Mouse (Mus musculus): ENCODE data around the gene Cct3. TPM values are rescaled to one million over a fixed set of nuclear protein-coding genes. Genes with fewer than 3 reads are reported as not detected.
"Not testable (repeated sequence)": the region's sequence is repeated elsewhere in the genome, so short reads cannot be mapped to it uniquely, and the experiment has no call there.

The Cct3 gene
- polyA plus RNA-seq, 2 experiments from 2014 or later = 180 to 209 TPM

GRCm38 (mm10) chr3:88361612-88362313 is 64.8 kb downstream of the Cct3 start:
- no peak for ATAC-seq

- ATAC-seq = no peak
Measured at GRCm38 (mm10) chr3:88363700-88364099, 66.8 kb downstream of the Cct3 start.

GRCm38 (mm10) chr3:88364337-88364736 is 67.4 kb downstream of the Cct3 start, which contains the start of gene Paqr6:
TSS of gene Paqr6 (plus strand) at chr3:88364584.
- ATAC-seq = no peak

GRCm38 (mm10) chr3:88365705-88366361 is 68.9 kb downstream of the Cct3 start:
- no peak for ATAC-seq

GRCm38 (mm10) chr3:88366830-88367428 is 70.0 kb downstream of the Cct3 start:
- peak; percentile 84 for ATAC-seq

GRCm38 (mm10) chr3:88367517-88367916 is 70.6 kb downstream of the Cct3 start:
- ATAC-seq = not testable (repeated sequence)

GRCm38 (mm10) chr3:88368511-88368910 is 71.6 kb downstream of the Cct3 start:
- ATAC-seq = not testable (repeated sequence)

Other genes starting within 250 kb of the Cct3 start
- gene Naxe, start 238.6 kb upstream of the Cct3 start, polyA plus RNA-seq (2017; shearing (Covaris generic)) = 10 to 100 TPM; 70.9 to 90.8 TPM
- gene Ttc24, start 218.8 kb upstream of the Cct3 start, polyA plus RNA-seq (2017; shearing (Covaris generic)) = not detected
- 1 to 10 TPM; 1.3 to 1.4 TPM for gene Iqgap3, start 215.1 kb upstream of the Cct3 start, polyA plus RNA-seq (2017; shearing (Covaris generic))
- gene Mef2d, start 154.7 kb upstream of the Cct3 start, polyA plus RNA-seq (2017; shearing (Covaris generic)) = 10 to 100 TPM; 24.3 to 24.5 TPM
- gene Rhbg, start 42.4 kb upstream of the Cct3 start, polyA plus RNA-seq (2017; shearing (Covaris generic)) = not detected
- not detected for gene Gm38392, start 9.9 kb upstream of the Cct3 start, polyA plus RNA-seq (2017; shearing (Covaris generic))
- gene Tsacc, start 117 bp upstream of the Cct3 start, polyA plus RNA-seq (2017; shearing (Covaris generic)) = 1 to 10 TPM; 2.7 to 7.4 TPM
- gene Glmp, start 27.9 kb downstream of the Cct3 start, polyA plus RNA-seq (2017; shearing (Covaris generic)) = 100 to 1,000 TPM; 356 to 375 TPM
- gene Tmem79, start 39.0 kb downstream of the Cct3 start, polyA plus RNA-seq (2017; shearing (Covaris generic)) = 1 to 10 TPM in 1 of 2 experiments, under 1 TPM in 1; 0.78 to 1.3 TPM
- 10 to 100 TPM; 30.2 to 50.2 TPM for gene Smg5, start 39.1 kb downstream of the Cct3 start, polyA plus RNA-seq (2017; shearing (Covaris generic))
- gene Paqr6, start 67.5 kb downstream of the Cct3 start, polyA plus RNA-seq (2017; shearing (Covaris generic)) = not detected
- gene Bglap3, start 75.6 kb downstream of the Cct3 start, polyA plus RNA-seq (2017; shearing (Covaris generic)) = not detected
- not detected for gene Bglap2, start 81.6 kb downstream of the Cct3 start, polyA plus RNA-seq (2017; shearing (Covaris generic))
- not detected for gene Bglap, start 87.3 kb downstream of the Cct3 start, polyA plus RNA-seq (2017; shearing (Covaris generic))
- 10 to 100 TPM; 62.7 to 63.7 TPM for gene Pmf1, start 113.2 kb downstream of the Cct3 start, polyA plus RNA-seq (2017; shearing (Covaris generic))
- gene Slc25a44, start 128.0 kb downstream of the Cct3 start, polyA plus RNA-seq (2017; shearing (Covaris generic)) = 10 to 100 TPM; 12.8 to 16.7 TPM
- 10 to 100 TPM; 31.5 to 44.8 TPM for gene Sema4a, start 164.1 kb downstream of the Cct3 start, polyA plus RNA-seq (2017; shearing (Covaris generic))
- 1 to 10 TPM; 4.6 to 6.4 TPM for gene Lmna, start 212.8 kb downstream of the Cct3 start, polyA plus RNA-seq (2017; shearing (Covaris generic))
- gene Mex3a, start 235.3 kb downstream of the Cct3 start, polyA plus RNA-seq (2017; shearing (Covaris generic)) = under 1 TPM; 0.10 to 0.81 TPM

Data from activated CD4-positive, CD25-positive, alpha-beta regulatory T cell, adult 4 months (primary cell).